Mouse (Mus musculus) limb, embryonic 10.5 days (tissue): ENCODE measurements around the gene Slc5a7. TPM values are rescaled to one million over a fixed set of nuclear protein-coding genes. Genes with fewer than 3 reads are reported as not detected.

ENCODE experiments used
- DNase-seq: peaks from one replicate; pipeline ENCODE4 v3.0.0-alpha.2; 2017; ENCODE audit warnings: low spot score
- H3K27ac ChIP-seq: fragments of 300-500 bp; sonication (generic); 2 replicates; pipeline ENCODE4 v1.5.1; 2016; ENCODE audit warnings: mild to moderate bottlenecking
- H3K27me3 ChIP-seq: fragments of 300-500 bp; sonication (generic); 2 replicates; pipeline ENCODE4 v1.6.1; 2016; ENCODE audit warnings: low read depth, mild to moderate bottlenecking; ENCODE audit not compliant: poor library complexity, severe bottlenecking
- H3K36me3 ChIP-seq: fragments of 300-500 bp; sonication (generic); 2 replicates; pipeline ENCODE4 v1.6.1; 2016; ENCODE audit warnings: mild to moderate bottlenecking, moderate library complexity
- H3K4me1 ChIP-seq: fragments of 300-500 bp; sonication (generic); 2 replicates; pipeline ENCODE4 v1.6.1; 2016
- H3K4me3 ChIP-seq: fragments of 300-500 bp; sonication (generic); 2 replicates; pipeline ENCODE4 v1.5.1; 2016; ENCODE audit warnings: mild to moderate bottlenecking, moderate library complexity
- H3K9me3 ChIP-seq: fragments of 300-500 bp; sonication (generic); replicated peaks from 2 replicates; pipeline ENCODE4 v1.6.1; 2016; ENCODE audit warnings: mild to moderate bottlenecking
- WGBS: fragments of 180-500 bp; shearing (Covaris S2); methylation state at CpG from one replicate; pipeline ENCODE4 v1.1.7; 2016; 5-methylcytosine and 5-hydroxymethylcytosine counted together
- polyA plus RNA-seq: library from polyadenylated mRNA; unstranded; fragments of >200 nt; fragmentation: Nextera tagmentation; extraction: Ambion mirVana; gene quantifications from 2 replicates; pipeline ENCODE4 v1.2.1, GENCODE M21; 2016

Slc5a7 gene
- polyA plus RNA-seq, result 0.14 and 0.34 TPM in 2 replicates

- Histone ChIP-seq H3K36me3 (no peaks in the 10 kb centered on the region), H3K27ac (peak within 1 kb of the TSS; percentile 77), H3K27me3 (peaks cover 15% of the 10 kb centered on the region), H3K4me3 (peak within 1 kb of the TSS; percentile 60), H3K4me1 (peaks cover 6% of the 10 kb centered on the region; the same call in 1 of the 2 replicates), H3K9me3 (no peaks in the 10 kb centered on the region)
- DNase-seq, result no peak
- WGBS, result 37% methylated on average over 1 of the region's 1 CpGs
Measured at GRCm38 (mm10) chr17:54298934-54299333, at the start of gene Slc5a7. TSS of gene Slc5a7 (minus strand) at chr17:54299034.

DNA sequence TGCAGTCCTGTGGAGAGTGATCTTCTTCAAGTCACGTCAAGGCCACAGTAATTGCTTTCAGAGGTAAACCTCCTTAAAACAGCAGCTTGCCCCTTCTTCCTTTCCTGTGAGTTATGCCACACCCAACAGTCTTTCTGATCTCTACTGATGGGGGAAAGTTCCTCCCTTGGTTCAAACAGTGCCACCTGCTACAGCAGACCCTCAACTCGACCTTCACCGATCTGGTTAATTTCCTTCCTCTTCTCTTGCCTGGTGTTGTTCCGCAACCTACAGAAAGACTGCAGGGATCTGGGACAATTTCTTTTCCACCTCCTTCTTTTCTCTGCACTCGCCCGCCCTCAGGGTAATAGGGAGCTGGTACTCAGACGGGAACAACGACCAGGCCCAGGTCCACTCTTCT lies 48.8 kb upstream of the Slc5a7 start:
- no peaks in the 10 kb centered on the region for H3K4me1 ChIP-seq
- no peak overlapping the region for H3K27ac ChIP-seq
- no peak overlapping the region for H3K4me3 ChIP-seq
- H3K9me3 ChIP-seq, result no peaks in the 10 kb centered on the region
- DNase-seq, result no peak
- H3K27me3 ChIP-seq, result no peaks in the 10 kb centered on the region
- H3K36me3 ChIP-seq, result no peaks in the 10 kb centered on the region
- 87% methylated on average over 8 of the region's 8 CpGs for WGBS

- Histone ChIP-seq H3K4me1 (no peaks in the 10 kb centered on the region), H3K27ac (no peak overlapping the region), H3K36me3 (no peaks in the 10 kb centered on the region), H3K4me3 (no peak overlapping the region), H3K27me3 (no peaks in the 10 kb centered on the region), H3K9me3 (no peaks in the 10 kb centered on the region)
- DNase-seq, result no peak
- 31% methylated on average over 4 of the region's 4 CpGs for WGBS
Measured at GRCm38 (mm10) chr17:54343395-54343794, 44.6 kb upstream of the Slc5a7 start.

GRCm38 (mm10) chr17:54298232-54298924 lies 456 bp downstream of the Slc5a7 start:
- H3K27ac ChIP-seq, result peak overlapping the region; percentile 77
- H3K4me3 ChIP-seq, result peak overlapping the region; percentile 60
- H3K9me3 ChIP-seq, result no peaks in the 10 kb centered on the region
- H3K36me3 ChIP-seq, result no peaks in the 10 kb centered on the region
- WGBS, result under 1% methylated on average over 37 of the region's 37 CpGs
- peak; percentile 54 for DNase-seq
- H3K4me1 ChIP-seq, result peaks cover 6% of the 10 kb centered on the region; the same call in 1 of the 2 replicates
- H3K27me3 ChIP-seq, result peaks cover 15% of the 10 kb centered on the region

DNA sequence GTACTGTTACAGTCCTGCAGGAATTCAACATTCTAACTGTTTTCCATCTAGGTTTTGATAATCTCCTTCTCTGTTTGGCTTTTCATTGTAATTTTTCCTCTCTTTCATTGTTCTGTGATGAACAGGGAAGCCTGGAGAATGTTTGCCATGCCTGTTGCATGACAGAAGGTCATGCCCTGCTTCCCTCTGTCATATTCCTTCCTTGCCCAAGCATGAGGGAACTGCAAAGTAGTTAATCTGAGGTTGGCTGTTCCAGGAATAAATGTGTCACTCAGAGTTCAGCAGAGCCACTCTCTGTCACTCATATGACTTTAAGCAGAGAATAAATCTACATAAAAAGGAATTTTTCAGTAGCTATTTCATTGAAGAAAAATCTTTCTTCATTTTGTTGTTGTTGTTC lies 48.1 kb downstream of the Slc5a7 start:
- no peaks in the 10 kb centered on the region for H3K27me3 ChIP-seq
- no peaks in the 10 kb centered on the region for H3K4me1 ChIP-seq
- H3K9me3 ChIP-seq, result no peaks in the 10 kb centered on the region
- no peak for DNase-seq
- no peak overlapping the region for H3K4me3 ChIP-seq
- no peak overlapping the region for H3K27ac ChIP-seq
- H3K36me3 ChIP-seq, result no peaks in the 10 kb centered on the region

- DNase-seq, result no peak
- Histone ChIP-seq H3K4me3 (no peak overlapping the region), H3K9me3 (no peaks in the 10 kb centered on the region), H3K36me3 (no peaks in the 10 kb centered on the region), H3K4me1 (no peaks in the 10 kb centered on the region), H3K27me3 (no peaks in the 10 kb centered on the region), H3K27ac (no peak overlapping the region)
Measured at GRCm38 (mm10) chr17:54243650-54244300, 55.1 kb downstream of the Slc5a7 start.

GRCm38 (mm10) chr17:54239435-54239834 lies 59.4 kb downstream of the Slc5a7 start:
- no peak overlapping the region for H3K4me3 ChIP-seq
- no peaks in the 10 kb centered on the region for H3K27me3 ChIP-seq
- DNase-seq, result no peak
- H3K36me3 ChIP-seq, result no peaks in the 10 kb centered on the region
- no peaks in the 10 kb centered on the region for H3K9me3 ChIP-seq
- H3K27ac ChIP-seq, result no peak overlapping the region
- WGBS, result 84% methylated on average over 8 of the region's 8 CpGs
- no peaks in the 10 kb centered on the region for H3K4me1 ChIP-seq
